Mouse (Mus musculus) forebrain, embryonic 13.5 days (tissue): ENCODE data around the gene Chga. TPM values are rescaled to one million over a fixed set of nuclear protein-coding genes. Genes with fewer than 3 reads are reported as not detected.

Experiments used
- ATAC-seq: fragments of 200-750 bp; cut with Nextera tagmentation; 2 replicates; pipeline ENCODE4 v1.8.0; 2017
- H3K27ac ChIP-seq: fragments of 300-500 bp; sonication (generic); 2 replicates; pipeline ENCODE4 v1.5.1; 2015; ENCODE audit warnings: inconsistent platforms, mild to moderate bottlenecking, moderate library complexity
- H3K27me3 ChIP-seq: fragments of 300-500 bp; sonication (generic); 2 replicates; pipeline ENCODE4 v1.6.1; 2015; ENCODE audit warnings: mild to moderate bottlenecking, inconsistent platforms
- H3K36me3 ChIP-seq: fragments of 300-500 bp; sonication (generic); 2 replicates; pipeline ENCODE4 v1.6.1; 2015; ENCODE audit warnings: mild to moderate bottlenecking, inconsistent platforms; ENCODE audit not compliant: poor library complexity, severe bottlenecking
- H3K4me1 ChIP-seq: fragments of 300-500 bp; sonication (generic); 2 replicates; pipeline ENCODE4 v1.6.1; 2015; ENCODE audit warnings: inconsistent platforms
- H3K4me2 ChIP-seq: fragments of 300-500 bp; sonication (generic); 2 replicates; pipeline ENCODE4 v1.6.1; 2015; ENCODE audit warnings: inconsistent platforms, mild to moderate bottlenecking, moderate library complexity
- H3K4me3 ChIP-seq: fragments of 300-500 bp; sonication (generic); 2 replicates; pipeline ENCODE4 v1.5.1; 2015; ENCODE audit warnings: mild to moderate bottlenecking, inconsistent platforms
- H3K9ac ChIP-seq: fragments of 300-500 bp; sonication (generic); 2 replicates; pipeline ENCODE4 v1.6.1; 2015; ENCODE audit warnings: mild to moderate bottlenecking, inconsistent platforms
- H3K9me3 ChIP-seq: fragments of 300-500 bp; sonication (generic); replicated peaks from 2 replicates; pipeline ENCODE4 v1.6.1; 2016; ENCODE audit warnings: inconsistent platforms
- WGBS: fragments of 180-500 bp; shearing (Covaris S2); methylation state at CpG from one replicate; pipeline ENCODE4 v1.1.7; 2015; 5-methylcytosine and 5-hydroxymethylcytosine counted together
- polyA plus RNA-seq: library from polyadenylated mRNA; unstranded; fragments of >200 nt; fragmentation: Nextera tagmentation; extraction: Ambion mirVana; gene quantifications from 2 replicates; pipeline ENCODE4 v1.2.1, GENCODE M21; 2015

Chga gene
- polyA plus RNA-seq, 1 experiment from 2014 or later, result 60.0 TPM

- Histone ChIP-seq H3K9ac (no peak overlapping the region), H3K4me3 (no peak overlapping the region), H3K4me1 (peaks cover 5% of the 10 kb centered on the region; the same call in 1 of the 2 replicates), H3K9me3 (no peaks in the 10 kb centered on the region), H3K36me3 (peaks cover 45% of the 10 kb centered on the region), H3K4me2 (no peak overlapping the region), H3K27ac (peak overlapping the region; percentile 49), H3K27me3 (no peaks in the 10 kb centered on the region)
- no peak for ATAC-seq
- 81% methylated on average over 9 of the region's 9 CpGs for WGBS
Measured at GRCm38 (mm10) chr12:102586286-102586881, 31.6 kb downstream of the Chga start.

GRCm38 (mm10) chr12:102587106-102587505, 32.3 kb downstream of the Chga start:
- Histone ChIP-seq H3K4me2 (no peak overlapping the region), H3K27me3 (no peaks in the 10 kb centered on the region), H3K27ac (no peak overlapping the region), H3K36me3 (peaks cover 44% of the 10 kb centered on the region), H3K9me3 (no peaks in the 10 kb centered on the region), H3K4me3 (no peak overlapping the region), H3K4me1 (peaks cover 5% of the 10 kb centered on the region; the same call in 1 of the 2 replicates), H3K9ac (no peak overlapping the region)
- WGBS, result 86% methylated on average over 8 of the region's 8 CpGs
- no peak for ATAC-seq

GRCm38 (mm10) chr12:102590711-102591360, 36.1 kb downstream of the Chga start:
- WGBS, result 93% methylated on average over 17 of the region's 17 CpGs
- ATAC-seq, result no peak
- no peak overlapping the region for H3K4me2 ChIP-seq
- H3K9ac ChIP-seq, result no peak overlapping the region
- H3K9me3 ChIP-seq, result no peaks in the 10 kb centered on the region
- H3K27me3 ChIP-seq, result no peaks in the 10 kb centered on the region
- no peak overlapping the region for H3K27ac ChIP-seq
- no peak overlapping the region for H3K4me3 ChIP-seq
- H3K36me3 ChIP-seq, result peaks cover 18% of the 10 kb centered on the region
- H3K4me1 ChIP-seq, result peaks cover 22% of the 10 kb centered on the region

- H3K36me3 ChIP-seq, result peaks cover 7% of the 10 kb centered on the region
- no peak overlapping the region for H3K4me3 ChIP-seq
- ATAC-seq, result peak; percentile 58
- peaks cover 19% of the 10 kb centered on the region for H3K4me1 ChIP-seq
- H3K27me3 ChIP-seq, result no peaks in the 10 kb centered on the region
- no peaks in the 10 kb centered on the region; the same call in 1 of the 2 replicates for H3K9me3 ChIP-seq
- no peak overlapping the region for H3K4me2 ChIP-seq
- WGBS, result 49% methylated on average over 9 of the region's 9 CpGs
- no peak overlapping the region for H3K9ac ChIP-seq
- peak overlapping the region; percentile 61 for H3K27ac ChIP-seq
Measured at GRCm38 (mm10) chr12:102593699-102594098, 38.9 kb downstream of the Chga start.

GRCm38 (mm10) chr12:102594627-102595026, 39.9 kb downstream of the Chga start:
- 76% methylated on average over 9 of the region's 9 CpGs for WGBS
- Histone ChIP-seq H3K4me3 (no peak overlapping the region), H3K27me3 (no peaks in the 10 kb centered on the region), H3K9ac (no peak overlapping the region), H3K36me3 (peaks cover 7% of the 10 kb centered on the region), H3K4me2 (no peak overlapping the region), H3K4me1 (peaks cover 21% of the 10 kb centered on the region), H3K27ac (no peak overlapping the region), H3K9me3 (no peaks in the 10 kb centered on the region; the same call in 1 of the 2 replicates)
- ATAC-seq, result peak; percentile 19; the same call in 1 of the 2 replicates

- Histone ChIP-seq H3K4me2 (no peak overlapping the region), H3K36me3 (peaks cover 9% of the 10 kb centered on the region), H3K27me3 (no peaks in the 10 kb centered on the region), H3K27ac (no peak overlapping the region), H3K4me1 (peaks cover 37% of the 10 kb centered on the region), H3K4me3 (no peak overlapping the region), H3K9ac (no peak overlapping the region), H3K9me3 (no peaks in the 10 kb centered on the region; the same call in 1 of the 2 replicates)
- 78% methylated on average over 7 of the region's 7 CpGs for WGBS
- ATAC-seq, result no peak
Measured at GRCm38 (mm10) chr12:102596410-102596809, 41.6 kb downstream of the Chga start.

GRCm38 (mm10) chr12:102597466-102597865, 42.7 kb downstream of the Chga start:
- Histone ChIP-seq H3K27ac (no peak overlapping the region), H3K9ac (no peak overlapping the region), H3K9me3 (no peaks in the 10 kb centered on the region; the same call in 1 of the 2 replicates), H3K27me3 (no peaks in the 10 kb centered on the region), H3K4me3 (no peak overlapping the region), H3K4me2 (no peak overlapping the region), H3K4me1 (peaks cover 48% of the 10 kb centered on the region), H3K36me3 (peaks cover 9% of the 10 kb centered on the region)
- WGBS, result 89% methylated on average over 4 of the region's 4 CpGs
- ATAC-seq, result no peak

- H3K9me3 ChIP-seq, result no peaks in the 10 kb centered on the region; the same call in 1 of the 2 replicates
- H3K36me3 ChIP-seq, result peaks cover 9% of the 10 kb centered on the region
- peaks cover 50% of the 10 kb centered on the region for H3K4me1 ChIP-seq
- no peak for ATAC-seq
- no peak overlapping the region for H3K27ac ChIP-seq
- no peak overlapping the region for H3K4me3 ChIP-seq
- WGBS, result 96% methylated on average over 3 of the region's 3 CpGs
- H3K4me2 ChIP-seq, result no peak overlapping the region
- no peaks in the 10 kb centered on the region for H3K27me3 ChIP-seq
- H3K9ac ChIP-seq, result no peak overlapping the region
Measured at GRCm38 (mm10) chr12:102598535-102598934, 43.8 kb downstream of the Chga start.

- Histone ChIP-seq H3K36me3 (peaks cover 20% of the 10 kb centered on the region), H3K27ac (no peak overlapping the region)
- 76% methylated on average over 7 of the region's 7 CpGs for WGBS
Measured at GRCm38 (mm10) chr12:102599801-102600200, 45.0 kb downstream of the Chga start.

GRCm38 (mm10) chr12:102600345-102600744, 45.6 kb downstream of the Chga start:
- WGBS, result 86% methylated on average over 6 of the region's 6 CpGs
- no peak overlapping the region for H3K4me2 ChIP-seq
- ATAC-seq, result no peak
- no peaks in the 10 kb centered on the region for H3K27me3 ChIP-seq
- peaks cover 36% of the 10 kb centered on the region for H3K4me1 ChIP-seq
- no peaks in the 10 kb centered on the region; the same call in 1 of the 2 replicates for H3K9me3 ChIP-seq
- H3K36me3 ChIP-seq, result peaks cover 24% of the 10 kb centered on the region
- no peak overlapping the region for H3K9ac ChIP-seq
- H3K4me3 ChIP-seq, result no peak overlapping the region
- H3K27ac ChIP-seq, result no peak overlapping the region

More at GRCm38 (mm10) chr12:102599801-102600200, 45.0 kb downstream of the Chga start:
- H3K4me3 ChIP-seq, result no peak overlapping the region
- H3K4me1 ChIP-seq, result peaks cover 37% of the 10 kb centered on the region
- no peaks in the 10 kb centered on the region; the same call in 1 of the 2 replicates for H3K9me3 ChIP-seq
- no peaks in the 10 kb centered on the region for H3K27me3 ChIP-seq
- H3K4me2 ChIP-seq, result no peak overlapping the region
- H3K9ac ChIP-seq, result no peak overlapping the region
- ATAC-seq, result no peak

- 2% methylated on average over 8 of the region's 8 CpGs for WGBS
- Histone ChIP-seq H3K27ac (peak overlapping the region; percentile 81), H3K4me1 (peaks cover 36% of the 10 kb centered on the region), H3K9me3 (no peaks in the 10 kb centered on the region; the same call in 1 of the 2 replicates), H3K36me3 (peaks cover 28% of the 10 kb centered on the region), H3K4me2 (peak overlapping the region; percentile 22), H3K9ac (peak overlapping the region; percentile 49), H3K4me3 (no peak overlapping the region), H3K27me3 (no peaks in the 10 kb centered on the region)
- peak; percentile 77 for ATAC-seq
Measured at GRCm38 (mm10) chr12:102601847-102602246, 47.1 kb downstream of the Chga start.

- 72% methylated on average over 9 of the region's 9 CpGs for WGBS
- peaks cover 36% of the 10 kb centered on the region for H3K4me1 ChIP-seq
- H3K36me3 ChIP-seq, result peaks cover 28% of the 10 kb centered on the region
- peak overlapping the region; percentile 41; the same call in 1 of the 2 replicates for H3K9ac ChIP-seq
- ATAC-seq, result peak; percentile 44
- no peak overlapping the region for H3K4me3 ChIP-seq
- no peaks in the 10 kb centered on the region; the same call in 1 of the 2 replicates for H3K9me3 ChIP-seq
- peak overlapping the region; percentile 22 for H3K4me2 ChIP-seq
- H3K27me3 ChIP-seq, result no peaks in the 10 kb centered on the region
- H3K27ac ChIP-seq, result peak overlapping the region; percentile 81
Measured at GRCm38 (mm10) chr12:102602255-102603041, 47.7 kb downstream of the Chga start.
